ENCODE assay signal across 8 mouse cellular contexts in genomic region chr1:106544817-106545612, GRCm38 (mm10).
DNase-seq lines count a peak whose midpoint lies in the region.

No protein-coding gene starts in this region.

- peak; percentile 20 for DNase-seq in embryo, embryonic 10 days (ENCODE audit: low spot score)
- no peak for DNase-seq in embryo, embryonic 9.5 days (ENCODE audit: extremely low spot score)
- DNase-seq in ovary, postnatal 36 days (ENCODE audit: low spot score): peak; percentile 38
- DNase-seq in ovary, adult 18-20 months (ENCODE audit: low spot score): no peak
- DNase-seq in cerebellum, postnatal 10 days: peak; percentile 69 to 74
- peak; percentile 80 to 82 for DNase-seq in kidney, postnatal 4 days
- DNase-seq in lung, postnatal 36 days: peak; percentile 80
- peak; percentile 67 for DNase-seq in thymus, postnatal 25 days

Comparison
In these comparisons a context has a peak if more than half of its experiments do, and no peak if none do; other contexts are left out.
1. DNase-seq: peak in embryo, embryonic 10 days (single experiment), ovary, postnatal 36 days (single experiment), cerebellum, postnatal 10 days (2 of 2), kidney, postnatal 4 days (2 of 2), lung, postnatal 36 days (single experiment) and thymus, postnatal 25 days (single experiment); none in embryo, embryonic 9.5 days (single experiment) and ovary, adult 18-20 months (single experiment).